Mouse (Mus musculus): ENCODE measurements around the gene Tmem102.

DNA sequence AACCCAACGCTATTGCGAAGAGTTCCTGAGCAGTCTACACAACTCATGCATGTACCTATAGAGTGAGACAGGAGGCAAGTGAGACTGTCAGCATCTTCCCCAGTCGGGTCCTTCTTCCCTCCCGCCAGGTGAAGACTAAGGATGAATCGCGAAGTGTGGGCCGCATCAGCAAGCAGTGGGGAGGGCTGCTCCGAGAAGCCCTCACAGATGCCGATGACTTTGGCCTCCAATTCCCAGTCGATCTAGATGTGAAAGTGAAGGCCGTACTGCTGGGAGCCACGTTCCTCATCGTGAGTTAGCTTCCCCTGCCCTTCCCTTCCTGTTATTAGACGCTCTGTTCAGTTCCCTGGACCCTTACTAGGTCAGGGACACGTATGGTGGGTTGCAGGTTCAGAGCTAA is 44.5 kb upstream of the Tmem102 start:
- TF ChIP-seq CTCF (IDR thresholded peaks at IDR 0.05; ENCODE audit: low read depth) (no peak), EP300 (IDR thresholded peaks at IDR 0.05; ENCODE audit: low read depth) (no peak)
